Mouse (Mus musculus) forelimb bud, embryonic 11.5 days (tissue): ENCODE results near the gene Acer1.
A peak's percentile ranks its signal among the peaks of the same experiment; 100 is the strongest.
"Not testable (repeated sequence)": the region's sequence is repeated elsewhere in the genome, so short reads cannot be mapped to it uniquely, and the experiment has no call there.

Experiments used
- DNase-seq: peaks from one replicate; pipeline ENCODE4 v3.0.0-alpha.2; 2012; ENCODE audit warnings: low read depth, low spot score

Acer1 gene

DNA sequence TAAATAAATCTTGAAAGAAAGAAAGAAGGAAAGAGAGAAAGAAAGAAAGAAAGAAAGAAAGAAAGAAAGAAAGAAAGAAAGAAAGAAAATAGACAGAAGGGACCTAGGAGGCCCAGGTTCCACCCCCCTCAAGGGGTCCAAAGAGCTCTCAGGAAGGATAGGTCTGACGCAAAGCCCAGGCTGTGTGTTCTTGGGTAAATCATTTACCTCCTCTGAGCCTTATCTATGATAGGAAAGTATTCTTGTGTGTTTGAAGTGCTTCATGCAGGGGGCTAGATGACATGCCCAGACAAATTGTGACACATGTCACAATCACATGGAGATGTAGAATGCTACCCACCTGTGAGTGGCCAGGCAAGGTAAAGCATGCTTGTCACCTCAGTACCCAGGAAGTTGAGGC is 29.3 kb downstream of the Acer1 start:
- no peak for DNase-seq

DNA sequence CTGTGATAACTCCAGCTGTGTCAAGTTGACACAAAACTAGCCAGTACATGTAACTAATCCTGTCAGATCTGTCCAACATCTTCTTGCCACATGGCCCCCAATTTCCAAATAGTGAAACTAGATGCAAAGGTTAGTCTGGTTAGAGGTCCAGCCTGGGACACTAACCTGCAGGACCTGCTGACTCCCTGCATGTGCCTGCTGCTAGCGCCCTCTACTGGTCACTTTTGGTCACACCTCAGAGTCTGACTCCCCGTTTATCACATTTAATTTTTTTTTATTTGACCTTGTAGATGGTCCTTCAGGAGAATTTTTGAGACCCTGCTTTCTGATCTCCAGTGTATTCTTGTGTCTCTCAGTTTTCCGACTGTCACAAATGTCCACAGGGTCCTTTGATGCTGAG is 31.0 kb downstream of the Acer1 start:
- DNase-seq: peak; percentile 48

GRCm38 (mm10) chr17:56938751-56939150 is 43.2 kb downstream of the Acer1 start:
- no peak for DNase-seq

- DNase-seq: no peak
These were observed 45.2 kb downstream of the Acer1 start for GRCm38 (mm10) chr17:56936731-56937130.

DNA sequence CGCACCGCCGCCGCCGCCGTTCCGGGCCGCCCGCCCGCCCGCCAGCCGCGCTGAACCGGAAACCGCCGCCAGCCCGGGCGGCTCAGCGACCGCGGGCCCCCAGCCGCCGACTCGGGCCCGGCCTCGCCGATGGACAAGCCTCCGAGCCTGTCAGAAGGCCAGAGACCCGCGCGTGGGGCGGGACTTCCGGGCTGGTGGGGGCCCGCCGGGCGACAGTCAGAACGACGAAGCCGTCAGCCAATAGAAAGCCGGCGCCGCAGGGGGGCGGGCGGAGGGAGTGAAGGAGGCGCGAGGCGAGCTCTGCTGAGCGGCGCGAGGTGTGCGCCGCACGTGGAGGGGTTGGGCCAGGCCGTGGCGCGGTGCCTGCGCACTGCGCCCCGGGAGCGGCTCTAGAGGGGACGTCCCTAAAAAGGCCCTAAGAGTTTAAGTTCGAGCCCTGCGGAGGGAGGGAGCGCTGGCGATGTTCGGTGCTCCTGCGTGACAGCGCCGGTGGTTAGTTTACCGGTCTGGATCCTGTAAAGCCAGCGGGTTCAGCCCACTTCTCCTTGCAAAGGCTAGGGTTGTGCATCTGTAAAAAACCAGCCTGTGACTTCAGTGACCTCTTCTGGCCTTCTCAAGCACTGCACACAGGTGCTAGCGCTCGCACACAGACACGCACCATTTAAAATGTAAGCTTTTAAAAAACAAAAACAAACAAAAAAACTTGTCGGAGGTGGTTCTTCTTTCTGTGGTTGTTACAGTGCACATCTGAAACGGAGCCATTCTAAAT is 46.4 kb downstream of the Acer1 start, which contains the start of gene Mllt1:
Mllt1 (minus strand) TSS at position 53 of the 769 bp plus-strand sequence.
- DNase-seq: peak; percentile 95

DNA sequence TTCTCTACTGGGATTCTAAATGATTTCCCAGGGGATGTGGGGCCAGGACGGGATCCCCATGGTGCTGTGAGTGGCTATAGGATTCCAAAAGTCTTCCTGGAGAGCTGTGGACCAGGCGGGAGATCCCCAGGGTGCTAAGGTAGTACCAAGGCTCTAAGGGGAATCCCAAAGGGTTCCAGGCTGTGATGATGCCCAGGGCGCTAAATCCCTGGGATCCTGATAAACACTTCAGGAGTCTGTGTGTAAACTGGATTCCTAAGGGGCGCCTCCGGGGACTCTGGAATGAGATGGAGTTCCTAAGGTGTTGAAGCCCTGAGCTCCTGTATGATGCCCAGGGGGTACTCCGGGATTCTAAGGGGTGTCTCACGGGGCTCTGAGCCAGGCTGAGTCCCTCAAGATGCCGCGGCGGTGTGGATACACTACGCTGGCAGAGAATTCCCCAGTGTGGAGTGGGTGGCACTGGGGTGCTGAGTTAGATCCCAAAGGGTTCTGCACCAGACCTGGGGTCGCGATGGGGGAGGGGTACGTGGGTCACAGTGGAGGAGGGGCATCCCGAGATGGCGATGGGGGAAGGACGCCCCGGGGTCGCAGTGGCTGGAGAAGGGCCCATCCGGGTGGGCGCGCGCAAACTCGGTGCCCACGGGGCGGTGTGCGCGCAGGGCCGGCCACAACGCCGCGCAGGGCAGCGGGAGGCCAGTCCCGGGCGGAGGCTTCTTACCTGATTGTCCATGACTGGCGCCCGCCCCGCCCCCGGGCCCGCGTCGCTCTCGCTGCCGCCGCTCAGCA is 47.2 kb downstream of the Acer1 start:
- DNase-seq: peak; percentile 20

DNA sequence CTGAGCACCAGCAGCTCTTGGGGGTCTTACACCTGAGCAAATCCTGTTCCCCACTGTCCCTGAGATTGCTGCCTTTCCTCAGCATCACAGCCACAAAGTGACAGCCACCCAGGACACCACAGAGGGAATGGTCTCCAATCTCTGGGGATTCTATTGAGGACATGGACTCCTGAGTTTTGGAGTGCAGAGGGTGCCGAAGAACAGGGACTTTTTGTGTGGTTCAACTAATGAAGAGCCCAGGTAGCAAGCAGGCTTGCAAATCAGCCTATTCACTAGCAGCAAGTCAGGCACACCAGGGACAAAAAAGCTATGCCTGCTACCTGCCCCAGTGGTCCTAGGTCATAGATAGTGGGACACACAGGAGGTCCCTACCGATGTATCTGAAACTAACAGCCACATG is 48.5 kb downstream of the Acer1 start:
- no peak for DNase-seq

DNA sequence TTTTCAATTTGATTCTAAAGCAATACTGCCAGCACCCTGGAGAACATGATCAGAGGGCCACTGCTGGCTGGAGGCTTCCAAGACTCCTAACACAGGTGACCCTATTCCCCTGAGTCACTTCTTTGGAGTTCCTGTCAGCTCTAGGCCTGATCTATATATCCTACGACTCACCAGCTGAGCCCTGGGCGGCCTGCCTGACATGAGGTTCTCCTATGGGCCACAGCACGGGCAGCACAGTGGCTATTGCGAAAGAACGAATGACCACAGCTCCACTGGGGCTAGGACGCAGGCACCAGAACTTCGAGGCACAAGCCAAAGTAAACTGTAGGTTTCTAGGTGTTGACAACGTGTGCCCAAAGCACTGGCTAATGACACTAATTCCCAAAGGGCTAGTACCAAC is 51.9 kb downstream of the Acer1 start:
- no peak for DNase-seq

GRCm38 (mm10) chr17:56929530-56929929 is 52.4 kb downstream of the Acer1 start:
- DNase-seq: no peak

DNA sequence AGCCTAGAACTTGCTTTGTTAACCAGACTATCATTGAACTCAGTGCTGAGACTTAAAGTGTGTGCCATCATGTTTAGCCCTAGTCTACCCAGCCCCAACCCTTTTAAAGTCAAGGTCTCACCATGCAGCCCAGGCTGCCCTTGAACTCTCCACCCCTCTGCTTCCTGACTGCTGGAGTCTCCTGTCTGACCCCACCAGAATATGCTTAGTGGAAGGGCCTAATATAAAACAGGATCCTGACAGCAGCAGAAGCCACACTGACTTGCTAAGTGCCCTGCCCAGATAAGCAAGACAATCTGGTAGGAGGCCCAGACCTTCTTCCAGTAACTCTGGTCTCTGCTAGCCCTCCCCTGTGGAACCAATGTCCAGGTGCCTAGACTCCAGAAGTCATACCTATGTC is 52.8 kb downstream of the Acer1 start:
- no peak for DNase-seq

DNA sequence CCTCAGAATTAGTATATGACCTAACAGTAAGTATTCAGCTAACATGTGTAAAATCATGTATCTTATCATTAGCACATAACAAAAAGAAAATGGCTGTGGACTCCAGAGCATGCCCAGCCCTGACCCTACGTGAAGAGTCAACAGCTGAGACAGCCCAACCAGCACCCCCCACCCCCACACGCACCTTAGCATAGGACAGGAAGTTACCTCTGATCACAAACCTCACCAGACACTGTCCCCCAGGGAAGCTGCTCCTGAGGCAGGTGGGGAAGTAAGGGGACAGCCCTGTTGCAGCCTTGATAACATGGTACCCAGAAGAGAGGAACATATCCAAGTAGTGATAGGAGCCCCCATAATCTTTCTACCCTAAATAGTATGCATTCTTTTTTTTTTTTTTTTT is 55.9 kb downstream of the Acer1 start:
- DNase-seq: no peak

GRCm38 (mm10) chr17:56919725-56920124 is 62.2 kb downstream of the Acer1 start:
- no peak for DNase-seq

- no peak for DNase-seq
These were observed 64.8 kb downstream of the Acer1 start for GRCm38 (mm10) chr17:56917166-56917565.

GRCm38 (mm10) chr17:56913444-56913843 is 68.5 kb downstream of the Acer1 start:
- no peak for DNase-seq

GRCm38 (mm10) chr17:56913023-56913422 is 68.9 kb downstream of the Acer1 start:
- no peak for DNase-seq

DNA sequence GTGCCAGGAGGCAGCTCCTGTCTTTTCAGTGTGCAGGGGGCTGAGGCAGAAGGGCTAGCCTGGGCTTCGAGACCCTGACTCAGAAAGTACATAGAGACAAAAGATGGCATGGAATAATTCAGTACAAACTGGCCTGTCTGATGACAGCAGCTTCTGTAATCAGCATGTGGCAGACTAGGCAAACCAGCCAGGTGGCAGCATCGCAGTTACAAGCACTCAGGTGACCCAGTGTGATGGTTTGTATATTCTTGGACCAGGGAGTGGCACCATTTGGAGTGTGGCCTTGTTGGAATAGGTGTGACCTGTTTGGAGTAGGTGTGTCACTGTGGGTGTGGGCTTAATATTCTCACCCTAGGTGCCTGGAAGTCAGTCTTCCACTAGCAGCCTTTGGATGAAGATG is 72.2 kb downstream of the Acer1 start:
- not testable (repeated sequence) for DNase-seq

- DNase-seq: no peak
These were observed 74.0 kb downstream of the Acer1 start for GRCm38 (mm10) chr17:56907887-56908286.

DNA sequence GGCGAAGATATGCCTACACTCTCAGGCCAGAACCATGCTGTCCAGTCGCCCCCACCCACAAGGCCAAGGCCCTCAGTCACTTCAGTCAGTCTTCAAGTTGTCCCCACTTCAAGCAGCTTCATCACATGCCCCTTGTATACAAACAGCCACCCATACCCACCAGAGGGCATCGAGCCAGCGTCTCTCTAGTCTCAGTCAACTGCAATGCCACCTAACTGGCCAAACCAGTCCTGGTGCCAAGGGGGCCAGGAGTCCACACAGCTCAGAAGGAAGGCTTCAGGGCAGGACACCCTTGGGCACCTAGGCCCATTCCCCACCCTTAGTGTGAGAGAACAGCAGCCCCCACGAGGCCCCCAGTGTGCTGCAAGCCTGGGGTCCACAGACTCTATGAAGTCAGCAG is 74.8 kb downstream of the Acer1 start:
- no peak for DNase-seq

GRCm38 (mm10) chr17:56906166-56906565 is 75.8 kb downstream of the Acer1 start:
- DNase-seq: no peak
